Mouse (Mus musculus) liver, embryonic 14.5 days (tissue): ENCODE measurements at regions not wholly inside any gene's neighbourhood (a gene's known extent, or its start where the extent isn't known, plus 50 kb on each side); places are given as distances from the start of the nearest gene placed in this dataset.

Experiments used
- ATAC-seq: fragments of 200-750 bp; cut with Nextera tagmentation; 2 replicates; pipeline ENCODE4 v1.8.0; 2017; ENCODE audit warnings: moderate number of reproducible peaks, mild to moderate bottlenecking, moderate library complexity; ENCODE audit not compliant: insufficient read depth
- DNase-seq, 3 experiments: peaks; one replicate each; pipeline ENCODE4 v3.0.0-alpha.2; 2012 to 2013; ENCODE audit warnings: low read depth in 3 of 3, low spot score in 3 of 3
- H3K27ac ChIP-seq: fragments of 300-500 bp; sonication (generic); 2 replicates; pipeline ENCODE4 v1.5.1; 2014; ENCODE audit warnings: moderate library complexity, mild to moderate bottlenecking, control low read depth, inconsistent platforms
- H3K27me3 ChIP-seq: fragments of 300-500 bp; sonication (generic); 2 replicates; pipeline ENCODE4 v1.6.1; 2014; ENCODE audit warnings: mild to moderate bottlenecking, low read length, moderate library complexity; ENCODE audit not compliant: control insufficient read depth, insufficient read depth
- H3K36me3 ChIP-seq: fragments of 300-500 bp; sonication (generic); replicated peaks from 2 replicates; pipeline ENCODE4 v1.6.1; 2014; ENCODE audit warnings: low read depth; ENCODE audit not compliant: control insufficient read depth, insufficient read depth
- H3K4me1 ChIP-seq, 2 experiments: fragments of 200-500 bp in 1 of 2; fragments of 300-500 bp in 1 of 2; sonication (generic) in 1 of 2; replicated peaks; 2 replicates each; pipeline ENCODE4 v1.6.1; 2012 to 2014; ENCODE audit warnings: antibody characterized with exemption in 1 of 2, inconsistent platforms in 1 of 2, low read length in 1 of 2; ENCODE audit not compliant: control insufficient read depth in 2 of 2, insufficient read depth in 2 of 2
- H3K4me2 ChIP-seq: fragments of 300-500 bp; sonication (generic); 2 replicates; pipeline ENCODE4 v1.6.1; 2014; ENCODE audit warnings: low read depth, mild to moderate bottlenecking, control low read depth, moderate library complexity
- H3K4me3 ChIP-seq, 2 experiments: fragments of 200-500 bp in 1 of 2; fragments of 300-500 bp in 1 of 2; sonication (generic) in 1 of 2; 2 replicates each; pipeline ENCODE4 v1.5.1; 2012 to 2014; ENCODE audit warnings: low read depth in 2 of 2, low read length in 2 of 2, mild to moderate bottlenecking in 2 of 2, control low read depth in 1 of 2, inconsistent platforms in 1 of 2, moderate library complexity in 1 of 2; ENCODE audit not compliant: insufficient read depth in 1 of 2
- H3K9ac ChIP-seq: fragments of 300-500 bp; sonication (generic); replicated peaks from 2 replicates; pipeline ENCODE4 v1.6.1; 2014; ENCODE audit warnings: mild to moderate bottlenecking, control low read depth, moderate library complexity
- H3K9me3 ChIP-seq: fragments of 300-500 bp; sonication (generic); 2 replicates; pipeline ENCODE4 v1.6.1; 2016; ENCODE audit warnings: low read length, mixed read lengths; ENCODE audit not compliant: control insufficient read depth
- CTCF ChIP-seq: IDR thresholded peaks from 2 replicates; pipeline ENCODE4 v1.5.1; 2016; ENCODE audit warnings: antibody characterized with exemption, low read depth, control low read depth
- EP300 ChIP-seq: IDR thresholded peaks from 2 replicates; pipeline ENCODE4 v1.6.1; 2016; ENCODE audit warnings: antibody characterized with exemption, low read depth
- WGBS: fragments of 180-500 bp; shearing (Covaris S2); extraction: QIAGEN DNeasy Blood & Tissue Kit; methylation state at CpG from one replicate; pipeline ENCODE4 v1.1.7; 2014; ENCODE audit not compliant: insufficient replicate concordance; 5-methylcytosine and 5-hydroxymethylcytosine counted together

GRCm38 (mm10) chr15:59888131-59888459, 128.3 kb downstream of the 4933412E24Rik start:
- Histone ChIP-seq H3K27me3 (no peaks in the 10 kb centered on the region), H3K27ac (no peak overlapping the region), H3K9ac (no peak overlapping the region), H3K9me3 (no peaks in the 10 kb centered on the region), H3K36me3 (no peaks in the 10 kb centered on the region), H3K4me2 (no peak overlapping the region), H3K4me1 (no peaks in the 10 kb centered on the region), H3K4me3 (no peak overlapping the region)
- ATAC-seq (no peak), DNase-seq (no peak)
- TF ChIP-seq CTCF (no peak), EP300 (no peak)
- WGBS, result 8% methylated on average over 2 of the region's 2 CpGs

- DNase-seq, result no peak
- H3K4me2 ChIP-seq, result no peak overlapping the region
Measured at GRCm38 (mm10) chr15:59887381-59888130, 128.9 kb downstream of the 4933412E24Rik start.

GRCm38 (mm10) chr15:59886036-59886435, 130.4 kb downstream of the 4933412E24Rik start:
- H3K4me1 ChIP-seq, result no peaks in the 10 kb centered on the region
- H3K4me3 ChIP-seq, result no peak overlapping the region
- TF ChIP-seq CTCF (no peak), EP300 (no peak)
- DNase-seq (no peak), ATAC-seq (no peak)
- no peak overlapping the region for H3K4me2 ChIP-seq
- 44% methylated on average over 2 of the region's 2 CpGs for WGBS
- no peaks in the 10 kb centered on the region for H3K27me3 ChIP-seq
- no peaks in the 10 kb centered on the region for H3K9me3 ChIP-seq
- H3K27ac ChIP-seq, result no peak overlapping the region
- no peak overlapping the region for H3K9ac ChIP-seq
- H3K36me3 ChIP-seq, result no peaks in the 10 kb centered on the region

More at GRCm38 (mm10) chr15:59887381-59888130, 128.9 kb downstream of the 4933412E24Rik start:
- H3K4me1 ChIP-seq, result no peaks in the 10 kb centered on the region
- H3K9me3 ChIP-seq, result no peaks in the 10 kb centered on the region
- no peak overlapping the region for H3K9ac ChIP-seq
- no peaks in the 10 kb centered on the region for H3K27me3 ChIP-seq
- no peaks in the 10 kb centered on the region for H3K36me3 ChIP-seq
- TF ChIP-seq CTCF, result no peak
- TF ChIP-seq EP300, result no peak
- no peak overlapping the region for H3K4me3 ChIP-seq
- no peak for ATAC-seq
- 26% methylated on average over 5 of the region's 5 CpGs for WGBS
- no peak overlapping the region for H3K27ac ChIP-seq

GRCm38 (mm10) chr15:59882444-59882843, 134.0 kb downstream of the 4933412E24Rik start:
- no peaks in the 10 kb centered on the region for H3K27me3 ChIP-seq
- ATAC-seq, result no peak

GRCm38 (mm10) chr15:59880426-59880825, 136.0 kb downstream of the 4933412E24Rik start:
- TF ChIP-seq CTCF, result no peak
- TF ChIP-seq EP300, result no peak
- Histone ChIP-seq H3K27ac (no peak overlapping the region), H3K36me3 (no peaks in the 10 kb centered on the region), H3K9ac (no peak overlapping the region), H3K9me3 (no peaks in the 10 kb centered on the region), H3K4me2 (no peak overlapping the region), H3K4me1 (no peaks in the 10 kb centered on the region), H3K4me3 (no peak overlapping the region), H3K27me3 (no peaks in the 10 kb centered on the region)
- DNase-seq, result no peak
- no peak for ATAC-seq
- 65% methylated on average over 5 of the region's 5 CpGs for WGBS

More at GRCm38 (mm10) chr15:59882444-59882843, 134.0 kb downstream of the 4933412E24Rik start:
- no peak for TF ChIP-seq CTCF
- Histone ChIP-seq H3K4me2 (no peak overlapping the region), H3K27ac (no peak overlapping the region), H3K4me3 (no peak overlapping the region), H3K9ac (no peak overlapping the region), H3K4me1 (no peaks in the 10 kb centered on the region), H3K9me3 (no peaks in the 10 kb centered on the region), H3K36me3 (no peaks in the 10 kb centered on the region)
- no peak for DNase-seq
- 63% methylated on average over 5 of the region's 5 CpGs for WGBS
